Mouse (Mus musculus) spleen, adult 2 months (tissue): Measurements from ENCODE around the gene Cerkl.

ENCODE experiments used
- CTCF ChIP-seq: fragments of 200-500 bp; IDR thresholded peaks from 2 replicates; pipeline ENCODE4 v1.5.1; 2011; ENCODE audit warnings: mild to moderate bottlenecking, inconsistent platforms; ENCODE audit not compliant: insufficient read depth, insufficient read length, insufficient replicate concordance; ENCODE audit errors: extremely low read depth
- POLR2A ChIP-seq: fragments of 200-500 bp; IDR thresholded peaks from 2 replicates; pipeline ENCODE4 v1.6.1; 2011; ENCODE audit warnings: low read depth, low read length, inconsistent platforms

DNA sequence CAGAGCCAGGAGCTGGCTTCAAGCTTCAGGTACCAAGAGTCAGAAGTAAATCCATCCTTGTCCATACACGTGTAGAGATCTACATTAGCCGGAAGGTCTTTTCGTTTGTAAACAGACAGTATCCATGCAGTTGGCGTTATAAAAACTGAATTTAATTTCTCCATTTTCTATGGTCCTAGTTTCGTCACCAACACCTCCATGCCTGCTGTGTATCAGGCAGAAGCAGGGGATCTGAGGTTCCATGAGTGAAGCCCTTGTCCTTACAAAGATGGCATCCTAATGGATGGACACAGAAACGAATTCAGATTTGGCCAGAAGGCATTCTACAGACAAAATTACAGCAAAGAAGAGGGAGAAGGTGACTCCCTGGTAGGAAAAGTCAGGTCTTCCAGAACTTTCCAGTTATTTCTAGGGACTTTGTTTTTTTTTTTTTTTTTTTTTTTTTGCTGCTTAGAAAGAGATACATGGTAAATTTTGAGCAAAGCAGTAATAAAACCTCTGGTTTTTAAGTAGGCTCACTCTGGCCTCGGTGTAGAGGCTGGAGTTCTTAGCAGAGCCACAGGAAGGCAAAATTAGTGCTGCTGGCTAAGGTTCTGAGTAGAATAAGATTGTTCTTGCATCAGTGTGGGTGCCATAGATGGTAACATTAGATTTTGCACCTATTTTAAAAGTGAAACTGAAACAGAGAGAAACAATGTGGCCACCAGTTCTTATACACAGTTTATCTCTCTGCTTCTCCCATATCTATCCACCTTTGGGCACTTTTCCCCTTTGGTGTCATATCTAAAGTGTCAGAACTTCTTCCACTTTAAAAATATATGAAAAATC lies 85.0 kb downstream of the Cerkl start:
- TF ChIP-seq CTCF: no peak
- no peak for TF ChIP-seq POLR2A
